Mouse (Mus musculus): Measurements from ENCODE around the gene Syde2. TPM values are rescaled to one million over a fixed set of nuclear protein-coding genes. Genes with fewer than 3 reads are reported as not detected.

The Syde2 gene
- polyA plus RNA-seq, 1 experiment, result 2.6 TPM

GRCm38 (mm10) chr3:146059356-146059926, 71.8 kb downstream of the Syde2 start:
- Histone ChIP-seq H3K79me3 (ENCODE audit: low read depth) (no peaks in the 10 kb centered on the region), H3K4me3 (ENCODE audit: insufficient read depth, poor library complexity, severe bottlenecking) (no peak overlapping the region), H3K27me3 (ENCODE audit: control insufficient read depth, insufficient read depth, insufficient read length) (peaks cover 3% of the 10 kb centered on the region), H3ac (ENCODE audit: control insufficient read depth, insufficient read length, low read depth) (no peak overlapping the region), H3K36me3 (ENCODE audit: control insufficient read depth, insufficient read depth) (no peaks in the 10 kb centered on the region), H3K79me2 (ENCODE audit: control insufficient read depth, insufficient read depth) (no peaks in the 10 kb centered on the region)
- no peak for TF ChIP-seq CTCF (IDR thresholded peaks at IDR 0.05; ENCODE audit: control insufficient read depth, insufficient read depth, insufficient read length)
- no peak for TF ChIP-seq FOSL1 (IDR thresholded peaks at IDR 0.05; ENCODE audit: insufficient read depth, low read length, poor library complexity, severe bottlenecking)
- no peak for TF ChIP-seq MYOD1 (IDR thresholded peaks at IDR 0.05; ENCODE audit: control insufficient read depth, insufficient read length, low read depth)
- TF ChIP-seq CEBPB (IDR thresholded peaks at IDR 0.05; ENCODE audit: low read depth), result no peak
- no peak for TF ChIP-seq MAX (IDR thresholded peaks at IDR 0.05)
- no peak for TF ChIP-seq USF1 (IDR thresholded peaks at IDR 0.05; ENCODE audit: low read depth)
- TF ChIP-seq MYOG (IDR thresholded peaks at IDR 0.05; ENCODE audit: control insufficient read depth, extremely low read depth, insufficient read length), result no peak

DNA sequence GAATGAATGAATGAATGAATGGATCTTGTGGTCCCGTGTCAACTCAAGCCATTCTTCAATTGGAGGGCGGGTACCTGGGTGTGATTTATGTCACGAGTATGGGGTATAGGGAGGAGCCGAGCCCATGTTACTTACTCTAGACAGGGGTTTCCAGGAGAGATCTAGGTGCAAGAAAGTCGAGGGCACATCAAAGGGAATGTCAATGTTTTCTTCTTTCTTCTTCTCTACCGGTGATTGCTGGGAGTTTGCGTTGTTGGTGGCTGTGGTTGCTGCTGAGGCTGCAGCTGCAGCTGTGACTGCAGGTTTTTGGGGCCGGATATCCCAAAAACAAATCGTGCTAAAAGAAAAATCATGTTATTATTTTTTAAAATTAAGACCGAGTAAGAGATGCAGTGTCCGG, 75.5 kb downstream of the Syde2 start:
- Histone ChIP-seq H3K79me2 (ENCODE audit: control insufficient read depth, insufficient read depth) (no peaks in the 10 kb centered on the region), H3K4me3 (ENCODE audit: insufficient read depth, poor library complexity, severe bottlenecking) (no peak overlapping the region), H3K27me3 (ENCODE audit: control insufficient read depth, insufficient read depth, insufficient read length) (no peaks in the 10 kb centered on the region), H3ac (ENCODE audit: control insufficient read depth, insufficient read length, low read depth) (no peak overlapping the region), H3K79me3 (ENCODE audit: low read depth) (no peaks in the 10 kb centered on the region), H3K36me3 (ENCODE audit: control insufficient read depth, insufficient read depth) (no peaks in the 10 kb centered on the region)
- TF ChIP-seq MAX (IDR thresholded peaks at IDR 0.05) (no peak), CEBPB (IDR thresholded peaks at IDR 0.05; ENCODE audit: low read depth) (no peak), FOSL1 (IDR thresholded peaks at IDR 0.05; ENCODE audit: insufficient read depth, low read length, poor library complexity, severe bottlenecking) (no peak), CTCF (IDR thresholded peaks at IDR 0.05; ENCODE audit: control insufficient read depth, insufficient read depth, insufficient read length) (no peak), USF1 (IDR thresholded peaks at IDR 0.05; ENCODE audit: low read depth) (no peak), MYOG (IDR thresholded peaks at IDR 0.05; ENCODE audit: control insufficient read depth, extremely low read depth, insufficient read length) (no peak), MYOD1 (IDR thresholded peaks at IDR 0.05; ENCODE audit: control insufficient read depth, insufficient read length, low read depth) (no peak)

- TF ChIP-seq CEBPB (IDR thresholded peaks at IDR 0.05; ENCODE audit: low read depth) (no peak), FOSL1 (IDR thresholded peaks at IDR 0.05; ENCODE audit: insufficient read depth, low read length, poor library complexity, severe bottlenecking) (no peak), MYOD1 (IDR thresholded peaks at IDR 0.05; ENCODE audit: control insufficient read depth, insufficient read length, low read depth) (no peak), MYOG (IDR thresholded peaks at IDR 0.05; ENCODE audit: control insufficient read depth, extremely low read depth, insufficient read length) (no peak), USF1 (IDR thresholded peaks at IDR 0.05; ENCODE audit: low read depth) (no peak), MAX (IDR thresholded peaks at IDR 0.05) (no peak), CTCF (IDR thresholded peaks at IDR 0.05; ENCODE audit: control insufficient read depth, insufficient read depth, insufficient read length) (no peak)
- no peak overlapping the region for H3ac ChIP-seq (ENCODE audit: control insufficient read depth, insufficient read length, low read depth)
- H3K4me3 ChIP-seq (ENCODE audit: insufficient read depth, poor library complexity, severe bottlenecking), result no peak overlapping the region
- H3K36me3 ChIP-seq (ENCODE audit: control insufficient read depth, insufficient read depth), result no peaks in the 10 kb centered on the region
- H3K27me3 ChIP-seq (ENCODE audit: control insufficient read depth, insufficient read depth, insufficient read length), result no peaks in the 10 kb centered on the region
- no peaks in the 10 kb centered on the region for H3K79me3 ChIP-seq (ENCODE audit: low read depth)
- H3K79me2 ChIP-seq (ENCODE audit: control insufficient read depth, insufficient read depth), result no peaks in the 10 kb centered on the region
Observed at GRCm38 (mm10) chr3:146069276-146069675, 81.6 kb downstream of the Syde2 start.

Other genes starting within 250 kb of the Syde2 start
- 15.8 TPM for gene Ddah1, start 229.2 kb upstream of the Syde2 start, polyA plus RNA-seq (2012; fragmentation: generic; extraction: Trizol)
- 28.8 TPM for gene Bcl10, start 65.1 kb upstream of the Syde2 start, polyA plus RNA-seq (2012; fragmentation: generic; extraction: Trizol)
- gene 2410004B18Rik, start 49.9 kb upstream of the Syde2 start, polyA plus RNA-seq (2012; fragmentation: generic; extraction: Trizol), result 22.9 TPM
- 0.43 TPM for gene Wdr63, start 120.3 kb downstream of the Syde2 start, polyA plus RNA-seq (2012; fragmentation: generic; extraction: Trizol)
- gene Mcoln3, start 129.6 kb downstream of the Syde2 start, polyA plus RNA-seq (2012; fragmentation: generic; extraction: Trizol), result not detected
- gene Mcoln2, start 162.0 kb downstream of the Syde2 start, polyA plus RNA-seq (2012; fragmentation: generic; extraction: Trizol), result 0.01 TPM
- 0.25 TPM for gene Lpar3, start 233.1 kb downstream of the Syde2 start, polyA plus RNA-seq (2012; fragmentation: generic; extraction: Trizol)